Mouse (Mus musculus) erythroblast, embryonic 14.5 days (primary cell): Measurements from ENCODE around the gene Fam234a.

Experiments used
- GATA1 ChIP-seq: IDR thresholded peaks from 2 replicates; pipeline ENCODE4 v1.6.1; 2012; ENCODE audit warnings: low read length, inconsistent platforms, mixed read lengths
- TAL1 ChIP-seq: IDR thresholded peaks from 3 replicates; pipeline ENCODE4 v1.6.1; 2012; ENCODE audit warnings: low read length, inconsistent platforms, mixed read lengths

DNA sequence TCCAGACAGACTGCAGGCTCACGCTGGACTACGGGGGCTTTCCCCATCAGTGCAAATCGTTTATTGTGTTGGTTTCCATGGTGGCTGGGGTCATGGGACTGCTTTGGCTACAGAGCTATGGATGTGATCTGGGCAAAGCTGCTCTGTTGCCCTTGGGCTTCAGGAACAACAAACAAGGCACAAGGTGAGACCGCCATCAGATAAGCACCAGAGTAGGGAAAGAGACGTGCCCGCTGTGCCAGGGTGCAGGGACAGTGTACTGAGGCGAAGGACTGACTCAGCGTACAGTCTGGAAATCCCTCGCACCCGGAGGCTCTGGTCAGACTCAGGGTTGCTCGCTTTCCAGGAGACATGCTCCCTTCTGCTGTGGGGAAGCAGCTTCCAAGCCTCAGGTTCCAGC is 31.4 kb downstream of the Fam234a start:
- TF ChIP-seq GATA1: no peak
- TF ChIP-seq TAL1: no peak
